Mouse (Mus musculus) brain, embryonic 14.5 days (tissue): ENCODE data around the gene Fam71e1.

Experiments
- CTCF ChIP-seq: fragments of 200-500 bp; IDR thresholded peaks from 2 replicates; pipeline ENCODE4 v1.5.1; 2012; ENCODE audit warnings: inconsistent platforms, mild to moderate bottlenecking, moderate library complexity, borderline replicate concordance; ENCODE audit not compliant: insufficient read depth, insufficient read length; ENCODE audit errors: extremely low read depth
- POLR2A ChIP-seq: fragments of 200-500 bp; IDR thresholded peaks from 2 replicates; pipeline ENCODE4 v1.6.1; 2012; ENCODE audit warnings: mild to moderate bottlenecking, inconsistent platforms, borderline replicate concordance; ENCODE audit not compliant: poor library complexity, insufficient read depth, insufficient read length, severe bottlenecking; ENCODE audit errors: extremely low read depth

- TF ChIP-seq CTCF (no peak), POLR2A (no peak)
These were observed 1.3 kb upstream of the Fam71e1 start for GRCm38 (mm10) chr7:44495086-44495485.
